Mouse (Mus musculus): ENCODE results near the gene Cep170b. TPM values are rescaled to one million over a fixed set of nuclear protein-coding genes. Genes with fewer than 3 reads are reported as not detected.

Gene Cep170b
- total RNA-seq, 1 experiment = 46.1 TPM

DNA sequence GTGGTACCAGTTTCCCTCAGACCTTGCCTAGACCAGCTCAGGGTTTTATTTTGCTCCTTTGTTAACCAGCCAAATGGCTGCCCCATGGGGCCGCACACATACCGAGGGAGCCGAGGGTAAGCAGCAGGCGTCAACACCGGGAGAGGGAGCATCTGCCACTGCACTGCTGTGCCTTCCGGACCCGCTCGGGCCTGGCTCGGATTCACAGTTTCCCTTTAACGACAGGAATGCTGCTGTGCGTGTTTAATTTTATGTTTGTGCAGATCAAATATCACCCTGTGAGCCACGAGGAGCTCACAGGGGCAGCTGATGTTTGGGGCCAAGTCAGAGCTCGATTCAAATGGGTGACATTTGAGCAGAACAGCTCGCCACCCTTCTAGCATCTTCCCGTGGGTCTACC, 19.7 kb upstream of the Cep170b start:
- in situ Hi-C loops (cut with MboI; ENCODE audit: low sequenced_read_pairs in 2 of 2, unreplicated experiment in 2 of 2) = no loop called here
- H3K4me1 ChIP-seq (ENCODE audit: control insufficient read depth in 2 of 2, insufficient read depth in 2 of 2, low read length in 2 of 2, poor library complexity in 1 of 2) = peaks cover 0 to 2% of the 10 kb centered on the region in 2 experiments; a peak in 1 of 4 replicates
- peak overlapping the region; percentile 14 to 20; a peak in 2 of 4 replicates for H3K4me3 ChIP-seq (ENCODE audit: insufficient read depth in 1 of 2, low read depth in 1 of 2, low read length in 2 of 2, poor library complexity in 1 of 2, severe bottlenecking in 1 of 2)
- H3K9ac ChIP-seq (ENCODE audit: insufficient read depth, low read depth, low read length, poor library complexity, severe bottlenecking) = peak overlapping the region; percentile 4; the same call in 1 of the 2 replicates
- no peak overlapping the region for H3K27ac ChIP-seq (ENCODE audit: insufficient read depth, low read depth, low read length, poor library complexity, severe bottlenecking)
- DNase-seq (ENCODE audit: low read depth, low spot score) = no peak
- no peak for TF ChIP-seq ZNF384 (IDR thresholded peaks at IDR 0.05; ENCODE audit: low read depth, low read length)
- no peak for TF ChIP-seq MAFK (IDR thresholded peaks at IDR 0.05; ENCODE audit: insufficient read depth, low read depth, low read length)
- no peak for TF ChIP-seq ZC3H11A (IDR thresholded peaks at IDR 0.05; ENCODE audit: borderline replicate concordance, low read depth, low read length)
- TF ChIP-seq CHD2 (IDR thresholded peaks at IDR 0.05; ENCODE audit: low read depth, low read length) = no peak
- no peak for TF ChIP-seq HCFC1 (IDR thresholded peaks at IDR 0.05; ENCODE audit: borderline replicate concordance, insufficient read depth, low read length)
- H3K9me3 ChIP-seq (ENCODE audit: control insufficient read depth, insufficient read depth, low read depth, low read length) = no peaks in the 10 kb centered on the region
- no peaks in the 10 kb centered on the region for H3K36me3 ChIP-seq (ENCODE audit: control insufficient read depth, insufficient read depth, low read length, poor library complexity, severe bottlenecking)

DNA sequence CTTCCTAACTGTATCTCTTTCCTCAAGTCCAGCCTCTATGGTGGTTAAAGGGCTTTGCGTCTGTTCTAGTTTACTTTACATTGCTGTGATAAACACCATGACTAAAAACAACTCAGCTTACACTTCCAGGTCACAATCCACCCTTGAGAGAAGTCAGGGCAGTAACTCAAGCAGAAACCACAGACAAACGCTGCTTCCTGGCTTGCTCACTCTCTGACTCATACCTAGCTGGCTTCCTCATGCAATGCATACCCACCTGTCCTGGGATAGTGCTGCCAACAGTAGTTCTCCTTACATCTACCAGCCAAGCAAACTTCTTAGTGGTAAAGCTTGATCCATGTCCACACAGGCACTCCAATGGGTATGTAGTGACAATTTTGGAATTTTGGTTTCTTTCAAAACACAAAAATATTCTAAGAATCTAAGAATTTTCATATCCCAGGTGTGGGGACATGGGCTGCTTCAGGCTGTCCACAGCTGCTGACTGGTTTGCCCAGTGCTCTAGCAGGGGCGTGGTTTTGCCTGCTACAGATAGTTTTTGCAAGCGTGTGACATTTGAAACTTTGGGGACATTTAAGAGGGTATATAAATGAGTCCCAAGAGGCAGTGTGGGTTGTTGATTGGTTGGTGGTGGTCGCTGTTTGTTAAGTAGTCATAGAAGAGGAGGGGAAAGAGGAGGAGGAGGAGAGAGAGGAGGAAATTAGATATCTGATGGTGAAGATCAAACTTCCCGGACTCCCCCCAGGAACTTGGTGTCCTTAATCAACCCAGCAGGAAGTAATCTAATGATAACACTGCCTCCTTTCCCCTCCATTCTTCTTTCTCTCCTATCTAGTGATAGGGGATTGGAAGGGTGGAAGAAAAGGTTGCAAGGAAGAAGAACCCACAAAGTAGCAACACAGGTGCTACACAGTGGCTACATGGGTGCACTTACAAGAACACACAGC, 17.6 kb upstream of the Cep170b start:
- H3K4me3 ChIP-seq (ENCODE audit: insufficient read depth in 1 of 2, low read depth in 1 of 2, low read length in 2 of 2, poor library complexity in 1 of 2, severe bottlenecking in 1 of 2) = no peak overlapping the region
- H3K36me3 ChIP-seq (ENCODE audit: control insufficient read depth, insufficient read depth, low read length, poor library complexity, severe bottlenecking) = no peaks in the 10 kb centered on the region
- TF ChIP-seq MAFK (IDR thresholded peaks at IDR 0.05; ENCODE audit: insufficient read depth, low read depth, low read length) (no peak), ZC3H11A (IDR thresholded peaks at IDR 0.05; ENCODE audit: borderline replicate concordance, low read depth, low read length) (no peak), ZNF384 (IDR thresholded peaks at IDR 0.05; ENCODE audit: low read depth, low read length) (no peak), CHD2 (IDR thresholded peaks at IDR 0.05; ENCODE audit: low read depth, low read length) (no peak), HCFC1 (IDR thresholded peaks at IDR 0.05; ENCODE audit: borderline replicate concordance, insufficient read depth, low read length) (no peak)
- no peaks in the 10 kb centered on the region for H3K9me3 ChIP-seq (ENCODE audit: control insufficient read depth, insufficient read depth, low read depth, low read length)
- DNase-seq (ENCODE audit: low read depth, low spot score) = no peak
- H3K9ac ChIP-seq (ENCODE audit: insufficient read depth, low read depth, low read length, poor library complexity, severe bottlenecking) = no peak overlapping the region
- peaks cover 0 to 6% of the 10 kb centered on the region in 2 experiments; a peak in 1 of 4 replicates for H3K4me1 ChIP-seq (ENCODE audit: control insufficient read depth in 2 of 2, insufficient read depth in 2 of 2, low read length in 2 of 2, poor library complexity in 1 of 2)
- H3K27ac ChIP-seq (ENCODE audit: insufficient read depth, low read depth, low read length, poor library complexity, severe bottlenecking) = no peak overlapping the region
- in situ Hi-C loops (cut with MboI; ENCODE audit: low sequenced_read_pairs in 2 of 2, unreplicated experiment in 2 of 2) = no loop called here

DNA sequence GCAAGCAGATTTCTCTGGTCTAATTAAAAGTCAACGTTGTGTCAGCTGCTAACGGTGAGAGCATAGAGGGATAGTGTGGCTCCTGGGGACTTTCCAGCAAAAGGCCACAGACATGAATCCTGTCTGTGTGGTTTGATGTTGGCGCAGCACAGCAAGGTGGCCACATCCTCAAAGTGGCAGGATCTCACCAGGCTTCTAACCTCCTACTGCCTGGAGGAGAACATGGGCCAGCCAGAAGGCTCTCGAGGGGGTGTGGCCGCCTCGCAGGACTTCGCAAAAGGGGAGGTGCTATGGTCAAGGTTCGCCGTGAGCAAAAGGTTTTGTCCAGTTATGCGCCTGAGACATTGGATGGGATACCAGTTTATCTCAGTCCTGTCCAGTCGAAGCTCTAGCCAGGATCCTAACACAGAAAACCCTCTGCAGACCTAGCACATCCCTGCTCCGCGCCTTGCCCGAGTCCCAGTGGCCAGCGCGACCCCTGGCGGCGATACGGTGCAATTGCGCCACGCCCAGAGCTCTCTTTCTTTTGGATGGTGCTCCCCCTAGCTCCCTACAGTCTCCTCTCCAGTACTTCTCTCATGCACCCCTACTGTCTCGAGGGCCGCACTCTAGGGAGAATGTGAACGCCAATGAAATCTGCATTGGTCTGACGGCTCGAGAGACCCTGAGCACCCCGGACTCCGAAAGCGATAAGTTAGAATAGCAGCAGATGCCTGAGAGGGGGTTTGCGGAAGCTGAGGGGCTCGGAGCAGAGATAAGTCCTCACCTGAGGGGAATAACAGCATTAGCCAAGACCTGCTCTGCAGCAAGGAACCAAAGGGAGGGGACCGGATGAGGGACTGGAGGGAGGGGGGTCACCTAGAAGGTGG, 13.3 kb upstream of the Cep170b start:
- H3K36me3 ChIP-seq (ENCODE audit: control insufficient read depth, insufficient read depth, low read length, poor library complexity, severe bottlenecking) = no peaks in the 10 kb centered on the region
- in situ Hi-C loops (cut with MboI; ENCODE audit: low sequenced_read_pairs in 2 of 2, unreplicated experiment in 2 of 2) = no loop called here
- no peaks in the 10 kb centered on the region for H3K9me3 ChIP-seq (ENCODE audit: control insufficient read depth, insufficient read depth, low read depth, low read length)
- H3K9ac ChIP-seq (ENCODE audit: insufficient read depth, low read depth, low read length, poor library complexity, severe bottlenecking) = no peak overlapping the region
- no peak overlapping the region for H3K27ac ChIP-seq (ENCODE audit: insufficient read depth, low read depth, low read length, poor library complexity, severe bottlenecking)
- TF ChIP-seq ZC3H11A (IDR thresholded peaks at IDR 0.05; ENCODE audit: borderline replicate concordance, low read depth, low read length) (peak; percentile 36; the same call in 1 of the 2 replicates), CHD2 (IDR thresholded peaks at IDR 0.05; ENCODE audit: low read depth, low read length) (no peak), HCFC1 (IDR thresholded peaks at IDR 0.05; ENCODE audit: borderline replicate concordance, insufficient read depth, low read length) (no peak), MAFK (IDR thresholded peaks at IDR 0.05; ENCODE audit: insufficient read depth, low read depth, low read length) (no peak), ZNF384 (IDR thresholded peaks at IDR 0.05; ENCODE audit: low read depth, low read length) (no peak)
- H3K4me3 ChIP-seq (ENCODE audit: insufficient read depth in 1 of 2, low read depth in 1 of 2, low read length in 2 of 2, poor library complexity in 1 of 2, severe bottlenecking in 1 of 2) = peak overlapping the region in 1 of 2 experiments; percentile 11; a peak in 1 of 4 replicates
- peak; percentile 60 for DNase-seq (ENCODE audit: low read depth, low spot score)
- peaks cover 0 to 4% of the 10 kb centered on the region in 2 experiments; a peak in 1 of 4 replicates for H3K4me1 ChIP-seq (ENCODE audit: control insufficient read depth in 2 of 2, insufficient read depth in 2 of 2, low read length in 2 of 2, poor library complexity in 1 of 2)

DNA sequence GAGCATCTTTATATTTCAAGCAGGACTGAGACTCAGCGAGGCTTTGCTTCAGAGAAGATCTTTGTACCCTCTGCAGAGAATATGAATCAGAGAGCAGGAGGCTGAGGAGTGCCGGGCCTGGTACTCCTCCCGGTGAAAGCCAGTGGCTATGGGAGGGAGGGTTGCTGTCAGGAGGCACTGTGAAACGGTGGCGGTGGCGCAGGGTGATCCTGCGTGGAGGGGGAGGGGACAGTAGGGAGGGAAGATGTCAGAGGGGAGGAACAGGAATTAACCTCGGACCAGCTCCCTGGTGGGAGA, 12.7 kb upstream of the Cep170b start:
- H3K27ac ChIP-seq (ENCODE audit: insufficient read depth, low read depth, low read length, poor library complexity, severe bottlenecking) = no peak overlapping the region
- H3K9me3 ChIP-seq (ENCODE audit: control insufficient read depth, insufficient read depth, low read depth, low read length) = no peaks in the 10 kb centered on the region
- no peaks in the 10 kb centered on the region for H3K36me3 ChIP-seq (ENCODE audit: control insufficient read depth, insufficient read depth, low read length, poor library complexity, severe bottlenecking)
- in situ Hi-C loops (cut with MboI; ENCODE audit: low sequenced_read_pairs in 2 of 2, unreplicated experiment in 2 of 2) = no loop called here
- DNase-seq (ENCODE audit: low read depth, low spot score) = no peak
- no peak overlapping the region for H3K4me3 ChIP-seq (ENCODE audit: insufficient read depth in 1 of 2, low read depth in 1 of 2, low read length in 2 of 2, poor library complexity in 1 of 2, severe bottlenecking in 1 of 2)
- TF ChIP-seq MAFK (IDR thresholded peaks at IDR 0.05; ENCODE audit: insufficient read depth, low read depth, low read length) (no peak), ZC3H11A (IDR thresholded peaks at IDR 0.05; ENCODE audit: borderline replicate concordance, low read depth, low read length) (no peak), HCFC1 (IDR thresholded peaks at IDR 0.05; ENCODE audit: borderline replicate concordance, insufficient read depth, low read length) (no peak), CHD2 (IDR thresholded peaks at IDR 0.05; ENCODE audit: low read depth, low read length) (no peak), ZNF384 (IDR thresholded peaks at IDR 0.05; ENCODE audit: low read depth, low read length) (no peak)
- peaks cover 0 to 4% of the 10 kb centered on the region in 2 experiments; a peak in 1 of 4 replicates for H3K4me1 ChIP-seq (ENCODE audit: control insufficient read depth in 2 of 2, insufficient read depth in 2 of 2, low read length in 2 of 2, poor library complexity in 1 of 2)
- no peak overlapping the region for H3K9ac ChIP-seq (ENCODE audit: insufficient read depth, low read depth, low read length, poor library complexity, severe bottlenecking)

All from ES-E14 (cell line).